Mouse (Mus musculus) cortical plate, adult 2 months (tissue): ENCODE measurements around the gene Med12l.

Experiments
- CTCF ChIP-seq: fragments of 200-500 bp; IDR thresholded peaks from 2 replicates; pipeline ENCODE4 v1.5.1; 2011; ENCODE audit warnings: mild to moderate bottlenecking, control low read depth, low read length; ENCODE audit not compliant: insufficient read depth; ENCODE audit errors: extremely low read depth
- POLR2A ChIP-seq: fragments of 200-500 bp; IDR thresholded peaks from 2 replicates; pipeline ENCODE4 v1.6.1; 2011; ENCODE audit warnings: mild to moderate bottlenecking, low read length, control low read depth; ENCODE audit not compliant: insufficient read depth; ENCODE audit errors: extremely low read depth

DNA sequence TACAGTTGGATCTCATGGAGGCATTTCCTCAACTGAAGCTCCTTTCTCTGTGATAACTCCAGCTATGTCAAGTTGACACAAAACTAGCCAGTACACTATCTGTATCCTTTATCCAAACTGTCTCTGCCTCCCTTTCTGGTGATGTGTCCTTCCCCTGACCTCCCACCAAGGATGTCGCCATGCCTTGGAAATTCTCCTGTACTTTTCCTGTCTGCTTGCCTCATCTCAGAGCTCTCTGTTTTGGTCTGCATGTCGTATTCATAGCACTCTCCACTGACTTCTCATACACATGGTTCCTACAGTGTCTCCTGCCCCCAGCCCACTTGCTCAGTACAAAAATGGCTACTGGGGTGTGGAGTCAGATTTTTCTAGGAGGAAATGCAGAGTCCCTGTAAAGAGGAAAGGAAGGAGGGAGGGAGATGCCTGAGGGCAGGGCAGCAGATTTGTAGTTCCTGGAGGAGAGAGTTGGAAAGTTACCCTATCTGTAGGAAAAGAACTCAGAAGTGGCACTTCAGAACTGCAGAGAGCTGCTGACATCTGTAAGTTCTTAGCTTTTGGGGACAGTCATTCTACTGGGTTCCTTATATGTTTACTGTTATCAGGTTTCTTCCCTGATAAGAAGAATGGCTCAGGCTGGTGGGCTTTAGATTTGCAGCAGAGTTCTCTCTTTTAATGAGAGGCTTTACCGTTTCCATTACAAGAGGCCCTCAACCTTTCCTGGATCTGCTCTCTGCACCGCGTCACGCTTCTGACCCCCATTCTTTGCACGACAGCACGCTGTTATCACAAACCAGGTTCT lies 136.1 kb downstream of the Med12l start:
- TF ChIP-seq POLR2A: no peak
- no peak for TF ChIP-seq CTCF
